In the genomic region with DNA sequence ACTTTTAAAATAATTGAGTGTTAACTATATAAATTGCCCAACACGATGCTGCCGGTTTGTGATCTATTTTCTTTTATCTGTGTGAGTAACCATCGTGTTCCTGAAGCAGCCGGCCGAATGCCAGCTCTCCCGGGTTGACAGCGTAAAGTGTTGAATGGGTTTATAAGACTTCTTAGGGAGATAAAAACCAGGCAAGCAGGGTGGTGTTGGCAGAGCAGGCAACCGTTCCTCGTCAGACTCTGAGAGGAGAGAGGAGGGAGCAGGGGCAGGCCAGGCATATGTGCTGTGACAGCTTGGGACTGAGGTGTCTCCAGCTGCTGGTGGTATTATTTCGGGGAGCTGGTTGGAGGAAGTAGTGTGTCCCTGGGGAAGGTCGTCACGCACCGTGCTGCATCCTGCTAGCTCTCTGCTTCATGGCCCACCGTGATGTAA, we compare ENCODE assay signal across 12 mouse cellular contexts.
DNase-seq lines count a peak whose midpoint lies in the region; ATAC-seq and TF ChIP-seq lines count a peak whose summit lies in the region.
"Had no signal": no experiment of that assay in that cellular context is flagged by ENCODE, and none has a peak within 500 bp of the region (broad histone marks: within the 10 kb centered on the region; RNA-seq: fewer than 3 reads in every experiment).

No protein-coding gene starts in this region.

- H3K27ac ChIP-seq in kidney, postnatal 0 days, result 0 out of 2 replicates have a peak overlapping the region, but pooled peaks have one; percentile 2
- no peak overlapping the region for H3K27ac ChIP-seq in midbrain, embryonic 10.5 days (replicated peaks)
- H3K27ac ChIP-seq: liver, embryonic 15.5 days had no signal

- no peaks in the 10 kb centered on the region for H3K27me3 ChIP-seq in kidney, postnatal 0 days (ENCODE audit: insufficient read depth, low read length)
- H3K27me3 ChIP-seq in midbrain, embryonic 10.5 days (ENCODE audit: low read depth, poor library complexity, severe bottlenecking), result no peaks in the 10 kb centered on the region
- H3K27me3 ChIP-seq: liver, embryonic 15.5 days had no signal

- no peaks in the 10 kb centered on the region for H3K4me1 ChIP-seq in kidney, postnatal 0 days (replicated peaks; ENCODE audit: insufficient read depth, low read length)
- H3K4me1 ChIP-seq in midbrain, embryonic 10.5 days, result peaks cover 27% of the 10 kb centered on the region

- 0 out of 2 replicates have a peak, but pooled peaks have one; percentile 29 for ATAC-seq in kidney, postnatal 0 days (replicated peaks; ENCODE audit: low FRiP score, low read depth)

- peak; percentile 55 for DNase-seq in kidney, postnatal 0 days (ENCODE audit: low spot score)
- DNase-seq in kidney, adult 18-20 months, result no peak
- peak; percentile 14 to 42 for DNase-seq in frontal cortex, adult 2 months (ENCODE audit: extremely low spot score in 1 of 2, low spot score in 1 of 2)
- peak; percentile 19 to 27 for DNase-seq in layer of hippocampus, postnatal 36 days
- peak; percentile 16 to 48 for DNase-seq in right cerebral cortex, adult 2 months (ENCODE audit: low spot score in 2 of 2)
- DNase-seq in midbrain, embryonic 10.5 days (ENCODE audit: low spot score), result no peak
- DNase-seq in cerebellum, adult 9-10 months, result no peak
- no peak for DNase-seq in kidney, adult 8-10 months
- DNase-seq: kidney, postnatal 10 days; retina, postnatal 1 day had no signal

- H3K4me2 ChIP-seq in kidney, postnatal 0 days (ENCODE audit: low read length), result no peak overlapping the region
- H3K4me2 ChIP-seq: liver, embryonic 15.5 days had no signal

- TF ChIP-seq CTCF in kidney, postnatal 0 days (IDR thresholded peaks at IDR 0.05; ENCODE audit: low read depth), result no peak

- H3K4me3 ChIP-seq in kidney, postnatal 0 days (replicated peaks; ENCODE audit: low read depth, low read length), result no peak overlapping the region
- H3K4me3 ChIP-seq in midbrain, embryonic 10.5 days, result no peak overlapping the region
- H3K4me3 ChIP-seq: liver, embryonic 15.5 days had no signal

- H3K36me3 ChIP-seq in kidney, postnatal 0 days (ENCODE audit: insufficient read depth, low read length), result no peaks in the 10 kb centered on the region
- no peaks in the 10 kb centered on the region for H3K36me3 ChIP-seq in midbrain, embryonic 10.5 days
- H3K36me3 ChIP-seq: G1E; liver, embryonic 15.5 days had no signal

- no peak overlapping the region for H3K9ac ChIP-seq in kidney, postnatal 0 days (ENCODE audit: low read depth, low read length)
- H3K9ac ChIP-seq: liver, embryonic 15.5 days had no signal

- H3K9me3 ChIP-seq in kidney, postnatal 0 days (replicated peaks; ENCODE audit: low read length), result no peaks in the 10 kb centered on the region
- no peaks in the 10 kb centered on the region for H3K9me3 ChIP-seq in midbrain, embryonic 10.5 days (replicated peaks)
- H3K9me3 ChIP-seq: liver, embryonic 15.5 days had no signal

- WGBS in kidney, postnatal 0 days, result 37% methylated on average over 14 of the region's 14 CpGs
- 82% methylated on average over 14 of the region's 14 CpGs for WGBS in midbrain, embryonic 10.5 days

Comparison
In these comparisons a context has a peak if more than half of its experiments do, and no peak if none do; other contexts are left out.
1. DNase-seq: peak in kidney, postnatal 0 days (single experiment), frontal cortex, adult 2 months (2 of 2), layer of hippocampus, postnatal 36 days (2 of 2) and right cerebral cortex, adult 2 months (2 of 2); none in kidney, adult 18-20 months (single experiment), midbrain, embryonic 10.5 days (single experiment), cerebellum, adult 9-10 months (single experiment) and kidney, adult 8-10 months (0 of 2).